8 mouse cellular contexts compared by ENCODE assay signal in genomic region chr7:47050366-47050765, GRCm38 (mm10). TPM values are rescaled to one million over a fixed set of nuclear protein-coding genes. Genes with fewer than 3 reads are reported as not detected.
DNase-seq lines count a peak whose midpoint lies in the region; ATAC-seq lines count a peak whose summit lies in the region.

TSS of gene Tmem86a (plus strand) at chr7:47050601.

- ATAC-seq in CD4-positive, CD25-positive, alpha-beta regulatory T cell, adult 4 months: peak; percentile 97
- peak; percentile 94 for ATAC-seq in heart, embryonic 14.5 days (ENCODE audit: insufficient number of reproducible peaks, insufficient read depth, low FRiP score, low read depth)
- ATAC-seq in liver, embryonic 13.5 days (ENCODE audit: low read depth): peak; percentile 93
- ATAC-seq in stomach, embryonic 16.5 days (ENCODE audit: insufficient read depth, low FRiP score): peak; percentile 98

- 0% methylated on average over 33 of the region's 33 CpGs for WGBS in heart, embryonic 14.5 days
- WGBS in liver, embryonic 13.5 days (ENCODE audit: insufficient replicate concordance): 0% methylated on average over 33 of the region's 33 CpGs
- under 1% methylated on average over 33 of the region's 33 CpGs for WGBS in stomach, embryonic 16.5 days

- H3K27me3 ChIP-seq in heart, embryonic 14.5 days (ENCODE audit: control insufficient read depth, insufficient read depth, low read length): no peaks in the 10 kb centered on the region
- H3K27me3 ChIP-seq in liver, embryonic 13.5 days: peaks cover 14% of the 10 kb centered on the region; the same call in 1 of the 2 replicates
- H3K27me3 ChIP-seq in stomach, embryonic 16.5 days (ENCODE audit: control insufficient read depth, insufficient read depth, low read length): no peaks in the 10 kb centered on the region

- H3K36me3 ChIP-seq in heart, embryonic 14.5 days (ENCODE audit: control insufficient read depth, insufficient read depth, low read length): peaks cover 14% of the 10 kb centered on the region; the same call in 1 of the 2 replicates
- H3K36me3 ChIP-seq in liver, embryonic 13.5 days: peaks cover 13% of the 10 kb centered on the region; the same call in 1 of the 2 replicates
- no peaks in the 10 kb centered on the region for H3K36me3 ChIP-seq in stomach, embryonic 16.5 days (ENCODE audit: control insufficient read depth, insufficient read depth, low read length)

- peak within 1 kb of the TSS; percentile 91 for H3K9ac ChIP-seq in heart, embryonic 14.5 days (ENCODE audit: low read length)
- H3K9ac ChIP-seq in liver, embryonic 13.5 days: peak within 1 kb of the TSS; percentile 77
- peak within 1 kb of the TSS; percentile 92 for H3K9ac ChIP-seq in stomach, embryonic 16.5 days (ENCODE audit: low read length)

- H3K9me3 ChIP-seq in heart, embryonic 14.5 days (ENCODE audit: control insufficient read depth, low read length): no peaks in the 10 kb centered on the region
- no peaks in the 10 kb centered on the region for H3K9me3 ChIP-seq in liver, embryonic 13.5 days (replicated peaks)
- H3K9me3 ChIP-seq in stomach, embryonic 16.5 days (replicated peaks; ENCODE audit: control insufficient read depth, low read length): no peaks in the 10 kb centered on the region

- H3K27ac ChIP-seq in heart, embryonic 14.5 days (replicated peaks in 1 of 2; ENCODE audit: control insufficient read depth in 1 of 2, insufficient read depth in 1 of 2, low read depth in 2 of 2, low read length in 2 of 2): peak within 1 kb of the TSS; percentile 90 to 94
- H3K27ac ChIP-seq in liver, embryonic 13.5 days: peak within 1 kb of the TSS; percentile 80
- peak within 1 kb of the TSS; percentile 94 for H3K27ac ChIP-seq in stomach, embryonic 16.5 days (ENCODE audit: low read length)

- H3K4me2 ChIP-seq in heart, embryonic 14.5 days (ENCODE audit: low read length): peak within 1 kb of the TSS; percentile 91
- peak within 1 kb of the TSS; percentile 95 for H3K4me2 ChIP-seq in liver, embryonic 13.5 days
- peak within 1 kb of the TSS; percentile 81 for H3K4me2 ChIP-seq in stomach, embryonic 16.5 days (ENCODE audit: low read depth, low read length)

- peaks cover 19 to 20% of the 10 kb centered on the region in 2 experiments for H3K4me1 ChIP-seq in heart, embryonic 14.5 days (ENCODE audit: control insufficient read depth in 2 of 2, insufficient read depth in 2 of 2, low read length in 2 of 2)
- peaks cover 40% of the 10 kb centered on the region for H3K4me1 ChIP-seq in liver, embryonic 13.5 days (replicated peaks)
- peaks cover 22% of the 10 kb centered on the region for H3K4me1 ChIP-seq in stomach, embryonic 16.5 days (ENCODE audit: control insufficient read depth, insufficient read depth, low read length)

- peak within 1 kb of the TSS; percentile 76 to 90 for H3K4me3 ChIP-seq in heart, embryonic 14.5 days (ENCODE audit: control insufficient read depth in 1 of 2, insufficient read depth in 1 of 2, low read depth in 1 of 2, low read length in 2 of 2)
- peak within 1 kb of the TSS; percentile 71 for H3K4me3 ChIP-seq in liver, embryonic 13.5 days (replicated peaks)
- peak within 1 kb of the TSS; percentile 86 for H3K4me3 ChIP-seq in stomach, embryonic 16.5 days (replicated peaks; ENCODE audit: low read length)

- DNase-seq in c-Kit-negative CD71-positive TER-119-positive erythroid progenitor cells, embryonic 14.5 days (ENCODE audit: low read depth, low spot score): peak; percentile 52
- DNase-seq in fibroblast of lung, adult 2 months (ENCODE audit: low read depth): peak; percentile 83
- DNase-seq in kidney, postnatal 14 days: peak; percentile 97
- DNase-seq in liver, embryonic 13.5 days: peak; percentile 87
- DNase-seq in neural tube, embryonic 10.5 days (ENCODE audit: extremely low spot score, low spot score): peak; percentile 97

RNA-seq across cellular contexts. Expression of gene Tmem86a, which starts in this region (rescaled TPM):
- polyA plus RNA-seq in CD4-positive, CD25-positive, alpha-beta regulatory T cell, adult 4 months (2017; shearing (Covaris generic)): 1 to 10 TPM; 4.5 to 6.0 TPM
- 18.0 and 18.7 TPM in 2 replicates for polyA plus RNA-seq in heart, embryonic 14.5 days (2014; fragmentation: Nextera tagmentation; extraction: Ambion mirVana)
- 23.8 and 23.9 TPM in 2 replicates for polyA plus RNA-seq in liver, embryonic 13.5 days (2015; fragmentation: Nextera tagmentation; extraction: Ambion mirVana)
- 27.9 and 29.9 TPM in 2 replicates for polyA plus RNA-seq in stomach, embryonic 16.5 days (2015; fragmentation: Nextera tagmentation; extraction: Ambion mirVana)

Comparison
In these comparisons a context has a peak if more than half of its experiments do, and no peak if none do; other contexts are left out.
1. Peak in every context shown above with its lines: DNase-seq, ATAC-seq, H3K4me3 ChIP-seq and H3K27ac ChIP-seq.